Mouse (Mus musculus): ENCODE measurements around the gene Abi3.
A peak's percentile ranks its signal among the peaks of the same experiment; 100 is the strongest.

The Abi3 gene

DNA sequence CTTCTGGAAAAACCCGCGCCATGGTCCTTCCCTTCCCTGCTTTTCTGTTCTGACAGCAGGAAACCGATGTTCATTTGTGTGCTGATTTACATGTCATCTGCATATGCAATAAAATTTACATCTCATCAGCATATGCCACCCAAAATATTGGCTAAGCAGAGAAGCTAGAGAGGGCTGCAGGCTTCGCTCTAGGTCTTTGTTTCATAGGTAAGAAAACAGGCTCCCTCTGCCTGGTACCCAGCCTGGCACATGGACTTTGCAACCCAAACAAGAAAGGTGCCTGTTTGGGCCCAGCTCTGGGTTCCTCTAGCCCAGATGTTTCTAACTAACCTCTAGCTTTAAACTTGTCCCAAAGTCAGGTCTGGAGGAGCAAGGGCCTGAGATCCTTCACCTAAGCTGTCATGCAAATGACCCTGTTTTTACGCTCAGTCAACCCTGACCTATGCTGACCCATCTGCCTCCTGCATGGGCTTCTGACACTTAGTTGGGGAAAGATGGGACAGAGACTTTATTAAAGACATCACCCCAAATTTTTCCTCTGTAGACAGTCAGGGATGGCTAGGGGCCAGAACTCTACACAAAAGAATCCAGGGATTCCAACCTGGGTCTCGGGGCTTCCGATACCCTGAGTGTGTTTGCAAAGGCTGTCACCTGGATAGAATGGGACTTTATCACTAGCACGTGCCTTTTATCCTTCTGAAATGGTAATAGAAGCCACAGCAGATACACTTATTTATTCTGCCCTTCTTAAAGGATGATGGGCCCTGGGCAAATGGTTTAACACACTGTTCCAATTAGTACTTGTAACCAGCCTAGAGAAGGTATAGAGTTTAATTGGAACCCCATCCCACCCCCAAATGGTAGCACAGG lies 3.0 kb downstream of the Abi3 start:
- no peak for DNase-seq

DNA sequence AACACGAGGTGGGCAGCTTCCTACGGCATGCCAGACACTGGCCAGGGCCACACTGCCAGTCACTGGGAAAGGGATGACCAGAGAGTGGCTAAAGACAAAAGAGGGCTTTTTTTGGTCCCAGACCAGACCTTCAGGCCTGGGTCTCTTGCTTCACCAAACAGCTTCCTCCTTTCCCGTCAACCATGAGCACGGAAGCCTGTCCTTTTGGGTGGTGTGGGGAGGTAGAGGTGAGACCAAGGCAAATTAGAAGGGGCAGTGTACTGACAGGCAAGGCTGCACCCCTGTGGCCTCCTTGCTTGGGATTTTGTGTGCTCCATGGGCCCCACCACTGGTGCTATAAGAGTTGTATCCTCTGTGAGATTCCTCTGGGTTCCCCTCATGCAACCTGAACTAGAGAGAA lies 3.7 kb downstream of the Abi3 start:
- DNase-seq: no peak

DNA sequence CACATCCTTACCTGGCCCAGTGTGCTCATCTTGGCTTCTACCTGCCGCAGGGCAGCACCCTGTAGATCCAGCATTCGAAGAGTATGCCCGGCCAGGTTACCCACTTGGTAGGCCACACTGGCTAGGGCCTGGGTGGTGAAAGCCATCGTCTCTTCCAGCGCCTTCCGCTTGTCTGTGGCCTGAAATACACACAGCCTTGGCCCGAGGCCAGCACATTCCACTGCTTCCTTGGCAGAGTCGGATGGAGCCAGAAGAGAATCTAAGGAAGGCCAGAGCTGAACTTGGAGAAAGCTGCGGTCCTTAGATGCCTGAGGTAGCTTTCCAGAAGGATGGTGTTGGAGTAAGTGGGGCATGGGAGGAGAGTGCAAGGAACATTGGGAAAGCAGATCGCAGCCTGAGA lies 5.2 kb downstream of the Abi3 start, which contains the start of gene Gngt2:
Gene Gngt2 (plus strand): TSS at position 158 of the 400 bp plus-strand sequence.
- DNase-seq: peak; percentile 88

DNA sequence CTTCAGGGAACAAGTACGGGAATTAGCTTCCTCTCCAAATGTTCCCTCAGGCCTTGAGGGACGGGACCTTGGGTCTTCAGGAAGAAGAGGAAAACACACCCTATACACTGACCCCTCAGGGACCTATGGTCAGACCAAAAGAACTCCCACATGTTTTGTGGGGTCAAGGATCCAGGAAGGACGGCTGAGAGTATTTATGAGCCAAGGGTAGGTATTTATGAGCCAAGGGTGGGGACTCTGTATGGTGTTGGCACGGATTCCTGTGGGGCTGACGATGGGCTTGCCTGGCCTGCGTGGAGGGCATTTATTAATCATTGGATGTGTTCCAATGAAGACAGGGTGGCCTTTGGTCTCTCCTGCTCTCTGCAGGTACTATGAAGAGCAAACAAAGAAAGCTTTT lies 5.8 kb downstream of the Abi3 start:
- DNase-seq: no peak

DNA sequence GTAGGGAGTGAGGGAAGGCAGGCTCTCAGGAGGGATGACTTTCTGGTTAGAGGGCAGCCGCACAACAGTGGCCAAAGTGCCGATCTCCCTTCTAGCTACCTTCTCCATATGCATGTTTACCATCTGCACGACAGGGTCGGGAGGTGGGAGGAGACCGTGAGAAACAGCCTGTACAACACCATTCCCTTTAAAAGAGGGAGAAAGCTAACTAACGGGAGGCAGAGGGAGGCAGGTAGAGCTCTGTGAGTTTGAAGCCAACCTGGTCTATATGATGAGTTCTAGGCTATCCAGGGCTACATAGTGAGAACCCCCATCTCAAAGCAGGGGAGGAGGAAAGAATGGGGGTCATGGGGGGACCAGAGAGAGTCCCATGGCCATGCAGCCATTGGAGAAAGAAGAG lies 6.4 kb downstream of the Abi3 start:
- DNase-seq: no peak

DNA sequence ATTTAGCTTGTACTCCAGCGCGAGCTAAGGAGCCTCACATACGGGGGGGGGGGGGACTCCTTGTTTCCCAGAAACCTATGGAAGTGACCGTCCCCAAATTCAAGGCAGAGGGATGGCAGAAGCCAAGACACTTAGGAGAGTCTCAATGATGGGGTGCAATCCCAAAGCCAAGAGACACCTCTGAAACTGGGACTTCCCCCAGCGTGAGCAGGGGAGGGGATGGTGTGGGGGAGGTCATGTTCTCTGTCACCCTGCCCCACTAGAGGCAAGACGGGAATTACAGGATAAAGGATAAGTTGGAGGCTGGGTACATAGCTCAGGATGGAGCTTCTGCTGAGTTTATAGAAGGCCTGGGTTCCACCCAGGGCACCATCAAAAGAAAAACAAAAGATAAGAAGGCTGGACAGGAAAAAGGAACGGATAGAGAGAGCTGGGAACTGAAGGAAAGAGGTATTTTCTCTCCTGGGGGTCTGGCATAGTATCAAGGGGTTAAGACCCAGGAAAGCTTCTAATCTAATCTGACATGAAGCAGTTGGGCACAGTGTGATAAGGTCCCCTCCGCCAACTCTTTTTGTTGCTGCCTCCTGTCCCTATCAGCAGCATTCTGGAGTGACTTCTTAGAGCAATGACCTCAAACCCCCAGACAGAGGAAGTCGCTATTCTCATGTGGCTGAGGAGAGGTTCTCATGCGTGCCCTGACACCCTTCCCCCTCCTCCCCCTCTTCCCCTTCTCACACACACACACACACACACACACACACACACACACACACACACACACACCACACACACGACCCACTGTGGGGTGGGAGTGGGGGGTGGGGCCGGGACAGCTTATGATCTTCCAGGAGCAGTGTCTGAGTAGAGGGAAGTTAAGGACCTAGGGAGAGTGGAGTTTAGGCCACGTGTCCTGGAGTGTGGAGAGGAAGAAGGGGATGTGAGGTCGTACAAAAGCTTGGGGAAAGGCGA lies 7.2 kb downstream of the Abi3 start:
- no peak for DNase-seq

DNA sequence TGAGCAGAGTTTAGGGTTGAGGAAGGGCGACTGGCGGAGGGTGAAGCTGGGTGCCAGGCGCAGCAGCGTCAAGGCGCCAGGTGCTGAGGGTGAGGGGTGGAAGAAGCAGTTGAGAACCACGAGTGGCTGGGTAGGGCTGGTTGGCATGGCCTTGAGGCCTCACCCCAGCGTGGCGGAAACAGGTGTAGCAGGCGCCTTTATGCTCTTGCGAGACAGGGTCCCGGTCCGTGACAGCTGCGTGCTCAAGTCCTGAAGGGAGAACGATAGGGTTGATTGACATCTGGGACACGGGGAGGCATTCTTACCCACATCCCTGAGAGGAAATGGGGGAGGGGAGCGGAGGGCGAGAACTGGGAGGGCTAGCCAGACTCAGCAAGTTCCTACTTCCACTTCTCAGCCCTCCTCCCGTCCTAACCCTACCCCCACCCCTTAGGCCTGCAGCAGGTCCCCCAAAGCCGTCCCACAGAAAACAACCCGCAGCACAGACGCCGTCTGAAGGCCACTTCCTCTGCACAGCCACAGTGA lies 8.1 kb downstream of the Abi3 start:
- DNase-seq: peak; percentile 40

DNA sequence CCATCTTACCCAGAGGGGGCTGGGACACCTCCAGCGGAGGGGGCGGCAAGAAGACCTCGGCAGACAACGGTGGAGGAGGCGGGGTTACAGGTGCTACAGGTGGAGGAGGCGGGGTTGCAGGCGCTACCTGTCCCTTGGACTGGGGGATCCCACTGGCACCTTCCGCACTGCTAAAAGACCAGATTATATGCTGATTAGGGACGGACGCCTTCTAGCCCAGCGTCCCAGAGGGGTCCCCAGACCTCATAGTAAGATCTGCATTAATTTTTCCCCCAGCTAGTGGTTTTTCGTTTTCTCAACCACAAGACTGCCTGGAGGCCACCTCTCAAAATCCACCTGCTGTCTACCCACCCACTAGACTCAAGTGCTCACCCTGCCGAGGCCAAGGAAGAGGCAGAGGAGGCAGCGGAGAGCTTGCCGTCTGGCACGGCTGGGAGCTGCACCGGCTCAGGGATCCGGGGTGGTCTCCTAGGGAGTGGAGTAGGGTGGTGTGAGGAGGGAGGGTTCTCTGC lies 8.6 kb downstream of the Abi3 start:
- DNase-seq: no peak

DNA sequence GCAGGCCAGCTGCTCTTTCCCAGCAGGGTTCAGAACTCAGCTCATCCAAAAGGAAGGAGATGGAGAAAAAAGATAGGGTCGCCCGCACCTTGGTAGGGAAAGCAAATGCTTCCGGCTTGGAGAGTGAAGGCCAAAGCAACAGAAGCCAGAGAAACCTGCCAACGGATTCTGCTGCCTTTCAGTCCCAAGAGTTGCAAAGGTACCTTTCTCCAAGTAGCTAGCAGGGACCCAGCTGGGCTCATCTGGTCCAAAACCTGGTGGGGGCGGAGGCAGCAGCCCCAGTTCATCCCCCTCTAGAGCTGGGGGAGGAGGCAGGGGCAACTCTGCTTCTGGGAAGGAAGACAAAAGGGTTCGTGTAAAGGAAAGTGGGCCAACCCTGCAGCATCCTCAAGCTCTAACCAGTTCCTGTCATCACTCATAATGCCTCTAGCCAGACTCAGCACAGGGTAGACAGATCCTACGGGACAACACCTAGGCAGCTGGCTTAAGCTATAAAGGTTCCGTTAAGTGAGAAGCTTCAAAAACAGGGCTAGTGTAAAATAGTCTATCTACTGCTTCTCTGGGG lies 9.2 kb downstream of the Abi3 start:
- no peak for DNase-seq

DNA sequence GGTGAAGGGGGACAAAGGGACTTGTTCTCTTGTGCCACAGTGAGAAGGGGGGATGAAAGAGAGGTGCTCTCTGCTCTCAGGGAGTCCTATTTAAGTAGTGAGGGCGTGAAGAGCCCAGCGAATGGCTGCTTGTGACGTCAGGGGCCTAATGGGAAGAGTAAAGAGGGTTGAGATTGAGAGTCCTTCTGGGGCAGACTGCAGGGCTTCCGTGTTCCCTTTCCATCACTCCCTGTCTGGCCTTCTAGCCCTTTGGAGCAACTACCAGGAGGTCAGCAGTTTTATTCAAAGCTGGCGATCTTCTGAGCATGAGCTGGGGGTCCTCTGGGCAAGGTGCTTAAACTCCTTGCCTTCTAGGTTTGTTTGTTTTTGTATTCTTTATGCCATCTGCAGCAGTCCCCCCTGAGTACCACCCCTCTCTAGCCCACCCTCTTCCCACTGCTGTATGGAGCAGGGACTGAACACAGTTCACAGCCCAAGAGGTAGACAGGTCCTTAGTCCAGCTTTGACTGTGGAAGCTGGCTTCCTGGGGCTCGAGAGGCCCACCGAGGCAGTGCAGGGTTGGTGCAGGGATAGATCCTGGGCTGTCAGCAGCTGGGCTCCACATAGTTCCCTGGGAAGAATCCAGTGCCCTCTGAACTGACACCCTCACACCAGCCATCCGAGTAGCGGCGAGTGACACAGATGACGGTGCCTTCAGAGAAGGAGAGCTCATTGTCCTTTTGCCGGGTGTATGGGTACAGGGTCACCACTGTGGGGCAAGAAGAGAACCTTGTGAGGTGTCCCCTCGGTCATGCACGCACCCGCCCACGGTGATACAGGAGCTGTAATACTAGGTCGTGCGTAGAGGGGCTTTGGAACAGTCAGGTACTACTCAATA lies 9.9 kb downstream of the Abi3 start:
- DNase-seq: no peak

DNA sequence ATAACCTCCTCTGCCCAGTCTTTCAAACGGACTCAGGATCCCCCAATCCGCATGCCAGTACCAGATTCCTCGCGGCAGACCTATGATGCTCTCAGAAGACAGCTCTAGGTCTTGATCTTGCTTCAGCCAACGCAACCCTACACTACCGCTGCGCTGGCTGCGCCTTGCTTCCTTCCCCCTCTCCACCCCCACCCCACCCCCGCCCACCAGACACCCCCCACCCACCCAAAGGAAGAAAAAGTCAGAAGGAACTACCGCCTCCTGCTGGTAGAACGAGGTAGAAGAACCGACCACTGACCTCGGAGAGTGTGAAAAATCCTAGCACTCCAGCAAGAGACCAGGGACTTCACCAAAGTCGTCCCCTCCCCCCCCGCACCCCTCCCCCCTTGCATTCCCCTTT lies 10.6 kb downstream of the Abi3 start:
- DNase-seq: no peak

DNA sequence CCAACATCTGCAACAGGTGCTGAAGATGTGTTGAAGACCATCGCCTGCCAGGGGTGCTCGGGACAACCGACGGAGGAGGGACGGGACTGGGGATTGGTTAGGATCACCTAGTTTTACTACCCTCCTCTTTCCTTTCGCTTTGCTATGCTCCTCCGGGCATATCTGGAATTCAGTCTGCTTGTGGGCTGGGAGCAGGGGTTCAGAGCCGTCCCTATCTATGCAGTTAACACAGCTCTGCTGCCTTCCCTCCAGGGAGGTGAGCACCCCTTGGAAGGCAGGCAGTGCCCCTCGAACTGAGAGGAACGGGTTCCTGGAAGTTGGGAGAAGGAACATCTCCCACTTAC lies 11.0 kb downstream of the Abi3 start:
- no peak for DNase-seq

DNA sequence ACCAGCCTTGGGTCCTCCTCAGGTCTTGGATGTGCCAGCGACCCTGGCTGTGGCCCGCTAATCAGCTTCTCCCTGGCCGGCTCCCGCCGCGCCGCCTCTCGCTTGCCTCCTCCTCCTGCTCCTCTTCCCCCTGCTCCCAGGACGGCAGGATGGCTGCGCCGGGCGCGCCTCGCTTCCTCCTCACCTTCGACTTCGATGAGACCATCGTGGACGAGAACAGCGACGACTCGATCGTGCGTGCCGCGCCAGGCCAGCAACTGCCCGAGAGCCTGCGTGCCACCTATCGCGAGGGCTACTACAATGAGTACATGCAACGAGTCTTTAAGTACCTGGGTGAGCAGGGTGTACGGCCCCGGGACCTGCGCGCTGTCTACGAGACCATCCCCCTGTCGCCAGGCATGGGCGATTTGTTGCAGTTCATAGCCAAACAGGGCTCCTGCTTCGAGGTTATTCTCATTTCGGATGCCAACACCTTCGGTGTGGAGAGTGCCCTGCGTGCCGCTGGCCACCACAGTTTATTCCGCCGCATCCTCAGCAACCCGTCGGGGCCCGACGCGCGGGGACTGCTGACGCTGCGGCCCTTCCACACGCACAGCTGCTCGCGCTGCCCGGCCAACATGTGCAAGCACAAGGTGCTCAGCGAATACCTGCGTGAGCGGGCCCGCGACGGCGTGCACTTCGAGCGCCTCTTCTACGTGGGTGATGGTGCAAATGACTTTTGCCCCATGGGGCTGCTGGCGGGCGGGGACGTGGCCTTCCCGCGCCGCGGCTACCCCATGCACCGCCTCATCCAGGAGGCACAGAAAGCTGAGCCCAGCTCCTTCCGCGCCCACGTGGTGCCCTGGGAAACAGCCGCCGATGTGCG lies 11.6 kb downstream of the Abi3 start:
- no peak for DNase-seq

DNA sequence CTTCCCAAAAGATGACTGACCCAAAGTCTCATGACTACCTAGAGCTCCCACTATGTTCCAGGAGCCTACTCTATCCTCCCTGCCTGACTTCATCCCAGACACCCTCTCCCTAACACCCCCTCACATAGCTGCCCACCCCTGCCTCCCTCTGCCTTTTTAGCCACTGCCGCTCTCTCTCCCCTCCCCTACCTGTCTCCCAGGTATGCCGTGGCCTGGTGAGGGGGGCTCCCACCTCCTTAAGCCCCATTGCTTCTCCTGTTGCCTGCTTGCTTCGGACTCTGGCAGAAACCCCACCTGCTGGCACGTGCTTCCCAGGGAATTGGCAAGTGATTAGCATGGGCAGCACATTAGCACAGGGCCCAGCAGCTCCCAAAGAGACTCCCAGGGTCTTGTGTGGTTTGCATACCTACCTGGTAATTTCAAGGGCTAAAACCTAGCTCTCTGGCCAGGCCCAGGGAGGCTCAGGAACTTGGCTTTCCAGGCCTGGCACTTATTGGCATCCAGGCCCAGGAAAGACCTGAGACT lies 12.7 kb downstream of the Abi3 start:
- DNase-seq: no peak

DNA sequence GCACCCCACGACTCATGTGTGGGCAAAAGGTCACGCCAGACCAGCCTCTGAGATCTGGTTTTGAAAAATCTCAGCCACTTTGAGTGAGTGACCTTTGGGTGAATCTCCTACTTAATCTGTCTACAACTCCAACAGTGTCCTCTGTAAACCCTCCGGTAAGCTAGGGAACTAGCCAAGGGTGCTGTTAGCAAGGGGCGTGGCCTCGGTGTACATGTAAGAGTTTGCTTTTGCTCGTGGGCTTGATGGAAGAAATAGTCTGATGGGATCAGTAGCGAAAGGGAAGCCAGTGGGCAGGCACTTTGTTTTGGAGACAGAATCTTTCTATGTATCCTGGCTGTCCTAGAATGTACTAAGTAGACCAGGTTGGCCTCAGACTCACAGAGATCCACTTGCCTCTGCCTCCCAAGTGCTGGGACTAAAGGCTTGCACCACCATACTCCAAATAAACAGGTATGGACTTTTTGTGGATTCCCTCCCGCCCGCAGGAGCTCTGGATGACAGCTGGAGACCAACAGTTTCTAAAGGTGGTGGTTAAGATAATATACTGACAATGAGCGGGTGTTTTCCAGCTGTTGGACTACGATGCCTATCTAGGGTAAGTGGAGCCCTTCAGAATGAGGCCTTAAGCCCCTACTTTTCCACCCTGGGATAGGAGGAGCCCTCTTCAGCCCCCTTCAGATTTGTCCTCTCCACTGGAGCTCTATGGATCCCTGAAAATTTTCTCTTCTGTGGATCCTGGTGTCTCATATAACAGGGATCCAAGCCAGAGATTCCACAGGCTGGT lies 13.9 kb downstream of the Abi3 start:
- DNase-seq: no peak

DNA sequence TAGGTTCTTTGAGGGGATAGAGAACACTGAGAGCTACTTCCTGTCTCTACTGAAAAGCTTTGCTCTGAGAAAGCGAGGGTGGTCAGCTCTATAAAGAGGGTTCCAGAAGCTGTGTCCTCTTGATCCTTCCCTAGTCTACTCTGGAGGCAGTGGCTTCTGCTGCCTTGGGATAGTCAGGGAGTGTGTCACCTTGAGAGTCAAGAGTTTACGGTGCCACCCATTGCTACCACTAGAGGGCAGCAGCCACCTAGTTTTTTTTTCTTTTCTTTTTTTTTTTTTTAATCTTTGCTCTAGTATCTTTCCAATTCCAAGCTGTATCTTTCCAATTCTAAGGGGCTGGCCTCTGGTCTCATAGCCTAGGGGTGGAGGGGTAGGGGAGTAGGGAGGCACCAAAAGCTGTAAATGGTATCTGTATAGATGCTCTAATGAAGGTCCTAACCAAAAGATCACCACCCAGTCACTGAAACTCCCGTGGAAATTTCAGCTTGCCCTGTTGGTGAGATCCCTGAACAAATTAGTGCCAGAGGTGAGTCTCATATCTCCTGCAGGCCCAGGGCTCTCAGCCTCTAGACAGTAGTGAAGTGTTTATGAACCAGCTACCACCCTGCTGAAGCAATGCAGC lies 14.7 kb downstream of the Abi3 start:
- DNase-seq: peak; percentile 80

DNA sequence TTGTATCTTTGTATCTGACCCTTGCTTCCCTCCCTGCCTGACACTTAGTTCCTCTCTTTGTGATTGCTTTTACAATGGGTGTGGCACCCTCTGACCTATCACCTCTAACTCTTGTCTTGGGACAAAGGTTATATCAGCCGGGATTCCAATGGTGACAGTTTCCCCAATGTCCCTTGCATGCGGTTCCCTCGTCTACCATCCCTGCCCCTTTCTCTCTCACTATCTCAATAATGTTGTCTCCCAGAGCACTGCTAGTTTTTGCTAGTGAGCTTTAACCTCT lies 15.2 kb downstream of the Abi3 start:
- no peak for DNase-seq

DNA sequence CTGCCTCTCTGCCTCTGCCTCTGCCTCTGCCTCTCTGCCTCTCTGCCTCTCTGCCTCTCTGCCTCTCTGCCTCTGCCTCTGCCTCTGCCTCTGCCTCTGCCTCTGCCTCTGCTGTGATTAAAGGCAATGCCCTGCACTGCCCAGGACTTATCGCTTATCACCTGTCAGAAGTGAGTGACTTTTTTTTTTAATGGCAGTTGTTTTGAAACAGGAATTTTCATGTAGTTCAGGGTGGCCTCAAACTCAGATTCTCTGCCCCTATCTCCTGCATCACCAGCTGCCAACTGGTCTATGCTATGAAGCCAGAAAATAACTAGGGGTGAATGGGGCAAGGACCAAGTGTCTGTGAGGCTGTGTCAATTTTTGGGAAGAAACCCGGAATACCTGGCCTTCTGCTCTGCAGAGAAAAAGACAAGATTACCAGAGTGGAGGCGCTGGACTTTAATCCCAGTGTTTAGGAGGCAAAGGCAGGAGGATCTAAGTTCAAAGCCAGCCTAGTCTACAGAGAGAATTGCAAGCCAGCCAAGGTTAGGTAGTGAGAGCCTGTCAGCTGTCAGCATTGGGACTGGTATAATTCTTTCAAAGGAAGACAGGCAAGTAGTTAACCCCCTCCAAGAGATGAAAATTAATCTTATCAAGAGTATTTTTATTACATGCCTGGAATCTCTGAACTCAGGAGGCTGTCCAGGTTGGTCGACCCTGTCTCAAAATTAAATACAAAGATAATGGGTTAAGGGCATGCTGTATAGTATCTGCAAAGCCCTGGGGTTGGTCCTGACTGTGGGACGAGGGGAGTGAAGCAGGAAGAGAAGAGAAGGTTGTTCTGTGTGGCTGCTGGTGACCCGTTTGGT lies 15.7 kb downstream of the Abi3 start:
- no peak for DNase-seq

DNA sequence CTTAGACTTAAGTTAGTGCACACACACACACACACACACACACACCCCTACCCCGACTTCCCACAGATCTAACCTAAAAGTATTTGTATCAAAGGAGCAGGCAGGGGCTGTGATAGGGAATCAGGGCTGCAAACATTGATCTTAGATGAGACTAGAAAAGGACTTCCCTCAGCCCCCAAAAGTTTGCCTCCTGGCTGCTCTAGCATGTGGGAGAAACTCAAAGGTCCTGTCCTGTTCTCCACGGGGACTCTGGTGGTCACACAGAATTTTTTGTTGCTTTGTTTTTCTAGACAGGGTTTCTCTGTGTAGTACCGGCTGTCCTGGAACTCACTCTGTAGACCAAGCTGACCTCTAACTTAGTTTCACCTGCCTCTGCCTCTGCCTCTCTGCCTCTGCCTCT lies 16.7 kb downstream of the Abi3 start:
- DNase-seq: no peak
